Mouse (Mus musculus) cerebellum, adult 11 months (tissue): ENCODE data around the gene Olfr1241.

ENCODE experiments used
- DNase-seq: peaks from one replicate; pipeline ENCODE4 v3.0.0; 2022

Gene Olfr1241

DNA sequence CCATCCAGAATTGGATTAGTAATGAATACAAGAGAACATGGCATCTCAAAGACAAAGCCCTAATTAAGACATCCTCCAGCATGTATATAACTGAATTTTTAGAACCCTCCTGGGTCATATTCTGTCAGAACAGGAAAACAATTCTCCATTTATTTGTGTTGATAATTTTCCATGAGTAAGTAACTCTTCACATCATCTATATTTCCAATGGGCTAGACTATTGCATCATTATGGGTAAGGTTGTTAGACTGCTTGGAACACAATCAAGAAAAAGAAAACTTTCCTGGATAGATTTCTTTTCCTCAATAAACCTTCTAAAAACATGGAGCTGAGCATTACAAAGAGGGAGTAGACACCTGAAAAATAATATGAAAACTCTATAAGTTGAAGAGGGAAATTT is at the start of gene Olfr1241:
Gene Olfr1241 (minus strand): TSS at position 101 of the 400 bp plus-strand sequence.
- DNase-seq: no peak

DNA sequence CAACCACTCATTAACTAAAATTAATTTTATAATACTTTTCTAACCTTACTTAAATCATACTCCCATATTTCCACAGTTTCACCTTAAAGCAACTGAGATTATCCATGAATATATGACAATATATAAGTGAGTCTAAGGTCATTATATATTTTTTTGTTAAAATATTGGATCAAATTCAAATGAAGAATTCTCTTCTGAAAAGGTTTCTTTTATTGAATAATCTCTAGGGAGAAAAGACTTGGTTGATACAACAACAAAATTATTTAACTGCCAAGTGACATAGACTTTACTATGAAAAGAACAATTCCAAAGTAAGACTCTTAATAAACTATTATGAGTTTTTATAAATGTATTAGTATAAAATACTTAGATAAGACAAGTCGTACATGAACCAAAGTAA is 44.5 kb upstream of the Olfr1241 start, which contains the start of gene Olfr1243:
Gene Olfr1243 (minus strand): TSS at position 101 of the 400 bp plus-strand sequence.
- DNase-seq: no peak

DNA sequence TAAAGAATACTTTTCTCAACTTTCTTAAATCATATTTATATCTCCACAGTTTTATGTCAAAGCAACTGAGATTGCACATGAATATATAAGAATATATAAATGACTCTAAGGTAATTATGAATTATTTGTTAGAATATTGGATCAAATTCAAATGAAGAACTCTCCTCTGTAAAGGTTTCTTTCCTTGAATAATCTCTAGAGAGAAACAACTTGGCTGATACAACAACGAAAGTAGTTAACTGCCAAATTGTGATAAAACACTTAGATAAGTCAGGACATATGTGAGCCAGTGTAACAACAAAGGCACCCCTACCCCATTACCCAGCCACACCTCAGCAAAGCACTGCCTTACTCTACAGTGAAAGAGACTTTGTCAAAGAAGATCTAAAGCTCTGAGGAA is 11.3 kb upstream of the Olfr1241 start, which contains the start of gene Olfr1242:
Gene Olfr1242 (minus strand): TSS at position 101 of the 400 bp plus-strand sequence.
- DNase-seq: no peak

DNA sequence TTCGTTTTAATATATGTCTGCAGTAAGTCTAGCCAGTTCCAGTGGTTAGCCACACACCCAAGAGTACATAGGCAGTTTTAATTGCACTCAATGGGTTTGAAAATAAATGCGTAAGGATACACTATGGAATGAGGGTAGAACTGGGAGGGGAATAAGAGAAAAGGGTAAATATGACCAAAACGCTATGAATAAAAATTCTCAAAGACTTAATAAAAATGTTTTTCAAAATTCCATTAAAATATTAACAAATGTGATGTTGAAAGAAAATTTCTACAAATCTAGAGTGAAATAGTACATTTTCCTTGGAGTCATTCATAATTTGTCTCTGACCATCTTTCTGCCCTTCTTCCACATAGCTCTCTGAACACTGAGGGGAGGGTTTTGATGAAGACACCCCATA is 44.0 kb downstream of the Olfr1241 start, which contains the start of gene Olfr1240:
Gene Olfr1240 (minus strand): TSS at position 101 of the 400 bp plus-strand sequence.
- no peak for DNase-seq
